Mouse (Mus musculus): ENCODE measurements around the gene Kalrn. TPM values are rescaled to one million over a fixed set of nuclear protein-coding genes. Genes with fewer than 3 reads are reported as not detected.

Gene Kalrn
- polyA plus RNA-seq, 1 experiment from 2014 or later: 23.7 TPM

- Histone ChIP-seq H3K27me3 (replicated peaks) (no peaks in the 10 kb centered on the region), H3K4me1 (peaks cover 16% of the 10 kb centered on the region), H3K4me2 (no peak overlapping the region), H3K36me3 (no peaks in the 10 kb centered on the region; the same call in 1 of the 2 replicates), H3K9me3 (replicated peaks) (no peaks in the 10 kb centered on the region), H3K4me3 (replicated peaks) (no peak overlapping the region), H3K27ac (replicated peaks) (no peak overlapping the region), H3K9ac (replicated peaks) (no peak overlapping the region)
- no peak for ATAC-seq (ENCODE audit: low FRiP score)
- 88% methylated on average over 8 of the region's 8 CpGs for WGBS
Observed at GRCm38 (mm10) chr16:34000715-34001114, 572.6 kb downstream of the Kalrn start.

GRCm38 (mm10) chr16:33999388-33999787 is 573.9 kb downstream of the Kalrn start:
- H3K4me1 ChIP-seq: peaks cover 10% of the 10 kb centered on the region
- H3K27ac ChIP-seq (replicated peaks): no peak overlapping the region
- H3K4me2 ChIP-seq: no peak overlapping the region
- no peaks in the 10 kb centered on the region for H3K27me3 ChIP-seq (replicated peaks)
- WGBS: 31% methylated on average over 3 of the region's 3 CpGs
- H3K4me3 ChIP-seq (replicated peaks): no peak overlapping the region
- H3K9ac ChIP-seq (replicated peaks): no peak overlapping the region
- ATAC-seq (ENCODE audit: low FRiP score): no peak
- no peaks in the 10 kb centered on the region for H3K36me3 ChIP-seq
- no peaks in the 10 kb centered on the region for H3K9me3 ChIP-seq (replicated peaks)

GRCm38 (mm10) chr16:33998011-33998410 is 575.3 kb downstream of the Kalrn start:
- Histone ChIP-seq H3K9me3 (replicated peaks) (no peaks in the 10 kb centered on the region), H3K36me3 (no peaks in the 10 kb centered on the region), H3K4me2 (no peak overlapping the region), H3K4me3 (replicated peaks) (no peak overlapping the region), H3K4me1 (no peaks in the 10 kb centered on the region), H3K9ac (replicated peaks) (no peak overlapping the region), H3K27ac (replicated peaks) (no peak overlapping the region), H3K27me3 (replicated peaks) (no peaks in the 10 kb centered on the region)
- WGBS: 88% methylated on average over 6 of the region's 6 CpGs
- no peak for ATAC-seq (ENCODE audit: low FRiP score)

GRCm38 (mm10) chr16:33996030-33996429 is 577.3 kb downstream of the Kalrn start:
- Histone ChIP-seq H3K4me3 (replicated peaks) (no peak overlapping the region), H3K4me2 (no peak overlapping the region), H3K4me1 (no peaks in the 10 kb centered on the region), H3K27ac (replicated peaks) (no peak overlapping the region), H3K9ac (replicated peaks) (no peak overlapping the region), H3K27me3 (replicated peaks) (no peaks in the 10 kb centered on the region), H3K9me3 (replicated peaks) (no peaks in the 10 kb centered on the region), H3K36me3 (no peaks in the 10 kb centered on the region)
- 5% methylated on average over 5 of the region's 5 CpGs for WGBS
- no peak for ATAC-seq (ENCODE audit: low FRiP score)

- ATAC-seq (ENCODE audit: low FRiP score): no peak
Observed at GRCm38 (mm10) chr16:33995496-33995895, 577.8 kb downstream of the Kalrn start.

GRCm38 (mm10) chr16:33994321-33994720 is 579.0 kb downstream of the Kalrn start:
- no peak for ATAC-seq (ENCODE audit: low FRiP score)
- H3K4me3 ChIP-seq (replicated peaks): no peak overlapping the region
- no peak overlapping the region for H3K9ac ChIP-seq (replicated peaks)
- H3K4me2 ChIP-seq: no peak overlapping the region
- H3K9me3 ChIP-seq (replicated peaks): no peaks in the 10 kb centered on the region
- no peaks in the 10 kb centered on the region for H3K27me3 ChIP-seq (replicated peaks)
- no peaks in the 10 kb centered on the region for H3K4me1 ChIP-seq
- H3K27ac ChIP-seq (replicated peaks): no peak overlapping the region
- no peaks in the 10 kb centered on the region for H3K36me3 ChIP-seq
- WGBS: 89% methylated on average over 6 of the region's 6 CpGs

More at GRCm38 (mm10) chr16:33995496-33995895, 577.8 kb downstream of the Kalrn start:
- 77% methylated on average over 3 of the region's 3 CpGs for WGBS
- Histone ChIP-seq H3K36me3 (no peaks in the 10 kb centered on the region), H3K27me3 (replicated peaks) (no peaks in the 10 kb centered on the region), H3K4me1 (no peaks in the 10 kb centered on the region), H3K9me3 (replicated peaks) (no peaks in the 10 kb centered on the region), H3K27ac (replicated peaks) (no peak overlapping the region), H3K9ac (replicated peaks) (no peak overlapping the region), H3K4me3 (replicated peaks) (no peak overlapping the region), H3K4me2 (no peak overlapping the region)

GRCm38 (mm10) chr16:33990712-33991111 is 582.6 kb downstream of the Kalrn start:
- 92% methylated on average over 4 of the region's 4 CpGs for WGBS
- Histone ChIP-seq H3K4me3 (replicated peaks) (no peak overlapping the region), H3K4me2 (no peak overlapping the region), H3K9ac (replicated peaks) (no peak overlapping the region), H3K27ac (replicated peaks) (no peak overlapping the region), H3K27me3 (replicated peaks) (no peaks in the 10 kb centered on the region), H3K36me3 (peaks cover 20% of the 10 kb centered on the region; the same call in 1 of the 2 replicates), H3K9me3 (replicated peaks) (no peaks in the 10 kb centered on the region), H3K4me1 (no peaks in the 10 kb centered on the region)
- ATAC-seq (ENCODE audit: low FRiP score): no peak

GRCm38 (mm10) chr16:33989106-33989505 is 584.2 kb downstream of the Kalrn start:
- no peaks in the 10 kb centered on the region for H3K9me3 ChIP-seq (replicated peaks)
- H3K4me3 ChIP-seq (replicated peaks): no peak overlapping the region
- H3K27ac ChIP-seq (replicated peaks): no peak overlapping the region
- H3K36me3 ChIP-seq: peaks cover 27% of the 10 kb centered on the region
- no peak overlapping the region for H3K9ac ChIP-seq (replicated peaks)
- H3K4me1 ChIP-seq: no peaks in the 10 kb centered on the region
- H3K4me2 ChIP-seq: no peak overlapping the region
- ATAC-seq (ENCODE audit: low FRiP score): no peak
- H3K27me3 ChIP-seq (replicated peaks): no peaks in the 10 kb centered on the region
- 79% methylated on average over 1 of the region's 1 CpGs for WGBS

GRCm38 (mm10) chr16:33988358-33989012 is 584.8 kb downstream of the Kalrn start:
- no peak for ATAC-seq (ENCODE audit: low FRiP score)
- Histone ChIP-seq H3K4me3 (replicated peaks) (no peak overlapping the region), H3K9ac (replicated peaks) (no peak overlapping the region), H3K4me2 (no peak overlapping the region), H3K36me3 (peaks cover 27% of the 10 kb centered on the region), H3K27me3 (replicated peaks) (no peaks in the 10 kb centered on the region), H3K4me1 (no peaks in the 10 kb centered on the region), H3K27ac (replicated peaks) (no peak overlapping the region), H3K9me3 (replicated peaks) (no peaks in the 10 kb centered on the region)
- WGBS: 62% methylated on average over 17 of the region's 17 CpGs

GRCm38 (mm10) chr16:33986993-33987392 is 586.3 kb downstream of the Kalrn start:
- Histone ChIP-seq H3K9ac (replicated peaks) (no peak overlapping the region), H3K9me3 (replicated peaks) (no peaks in the 10 kb centered on the region), H3K36me3 (peaks cover 35% of the 10 kb centered on the region), H3K4me1 (no peaks in the 10 kb centered on the region), H3K4me3 (replicated peaks) (no peak overlapping the region), H3K27ac (replicated peaks) (no peak overlapping the region), H3K27me3 (replicated peaks) (no peaks in the 10 kb centered on the region), H3K4me2 (no peak overlapping the region)
- ATAC-seq (ENCODE audit: low FRiP score): no peak
- WGBS: 86% methylated on average over 7 of the region's 7 CpGs

- no peak for ATAC-seq (ENCODE audit: low FRiP score)
- Histone ChIP-seq H3K9me3 (replicated peaks) (no peaks in the 10 kb centered on the region), H3K4me3 (replicated peaks) (no peak overlapping the region), H3K4me1 (no peaks in the 10 kb centered on the region), H3K36me3 (peaks cover 35% of the 10 kb centered on the region), H3K27ac (replicated peaks) (no peak overlapping the region), H3K9ac (replicated peaks) (no peak overlapping the region), H3K27me3 (replicated peaks) (no peaks in the 10 kb centered on the region), H3K4me2 (no peak overlapping the region)
- WGBS: 86% methylated on average over 6 of the region's 6 CpGs
Observed at GRCm38 (mm10) chr16:33985372-33985771, 588.0 kb downstream of the Kalrn start.

- WGBS: 98% methylated on average over 6 of the region's 6 CpGs
- no peaks in the 10 kb centered on the region for H3K4me1 ChIP-seq
- no peak for ATAC-seq (ENCODE audit: low FRiP score)
- H3K4me3 ChIP-seq (replicated peaks): no peak overlapping the region
- no peak overlapping the region for H3K9ac ChIP-seq (replicated peaks)
- H3K9me3 ChIP-seq (replicated peaks): no peaks in the 10 kb centered on the region
- no peak overlapping the region for H3K4me2 ChIP-seq
- no peak overlapping the region for H3K27ac ChIP-seq (replicated peaks)
- H3K36me3 ChIP-seq: peaks cover 34% of the 10 kb centered on the region
- no peaks in the 10 kb centered on the region for H3K27me3 ChIP-seq (replicated peaks)
Observed at GRCm38 (mm10) chr16:33983712-33984111, 589.6 kb downstream of the Kalrn start.

All from neural tube, embryonic 15.5 days (tissue).